Mouse (Mus musculus) MEL (cell line): ENCODE measurements around the gene Mrpl33. TPM values are rescaled to one million over a fixed set of nuclear protein-coding genes. Genes with fewer than 3 reads are reported as not detected.
"Not testable (repeated sequence)": the region's sequence is repeated elsewhere in the genome, so short reads cannot be mapped to it uniquely, and the experiment has no call there.

Experiments
- DNase-seq: peaks from one replicate; pipeline ENCODE4 v3.0.0; 2011; ENCODE audit warnings: low read depth, low spot score
- H3K27ac ChIP-seq: 2 replicates; pipeline ENCODE4 v1.5.1; 2012; ENCODE audit warnings: low read depth, mild to moderate bottlenecking, control low read depth, low read length, moderate library complexity; ENCODE audit not compliant: control insufficient read depth
- H3K27me3 ChIP-seq, 2 experiments: fragments of 150-350 bp in 1 of 2; sonication (generic) in 1 of 2; 2 replicates each; pipeline ENCODE4 v1.6.1; 2012; ENCODE audit warnings: low read length in 2 of 2, mild to moderate bottlenecking in 2 of 2, improper control_type of control experiment in 1 of 2, moderate library complexity in 1 of 2; ENCODE audit not compliant: insufficient read depth in 2 of 2, control insufficient read depth in 1 of 2
- H3K36me3 ChIP-seq, 2 experiments: 2 replicates each; pipeline ENCODE4 v1.6.1; 2012 to 2014; ENCODE audit warnings: low read length in 2 of 2, improper control_type of control experiment in 1 of 2, inconsistent platforms in 1 of 2, mild to moderate bottlenecking in 1 of 2; ENCODE audit not compliant: insufficient read depth in 2 of 2, control insufficient read depth in 1 of 2
- H3K4me1 ChIP-seq, 2 experiments: fragments of 150-350 bp in 1 of 2; sonication (generic) in 1 of 2; 2 replicates each; pipeline ENCODE4 v1.6.1; 2012; ENCODE audit warnings: low read length in 2 of 2, improper control_type of control experiment in 1 of 2, mild to moderate bottlenecking in 1 of 2; ENCODE audit not compliant: insufficient read depth in 2 of 2, control insufficient read depth in 1 of 2
- H3K4me3 ChIP-seq, 2 experiments: fragments of 150-350 bp in 1 of 2; sonication (generic) in 1 of 2; 2 replicates each; pipeline ENCODE4 v1.5.1; 2012; ENCODE audit warnings: low read depth in 2 of 2, low read length in 2 of 2, mild to moderate bottlenecking in 2 of 2, moderate library complexity in 2 of 2, control low read depth in 1 of 2, improper control_type of control experiment in 1 of 2; ENCODE audit not compliant: control insufficient read depth in 1 of 2, insufficient read depth in 1 of 2
- H3K79me2 ChIP-seq: 2 replicates; pipeline ENCODE4 v1.6.1; 2012; ENCODE audit warnings: mild to moderate bottlenecking, low read length, moderate library complexity; ENCODE audit not compliant: control insufficient read depth, poor library complexity, insufficient read depth
- H3K9ac ChIP-seq: 2 replicates; pipeline ENCODE4 v1.6.1; 2012; ENCODE audit warnings: low read depth, mild to moderate bottlenecking, control low read depth, low read length, moderate library complexity; ENCODE audit not compliant: control insufficient read depth, poor library complexity, severe bottlenecking
- H3K9me3 ChIP-seq: fragments of 150-350 bp; sonication (generic); replicated peaks from 2 replicates; pipeline ENCODE4 v1.6.1; 2012; ENCODE audit warnings: mild to moderate bottlenecking, low read length, improper control_type of control experiment, moderate library complexity; ENCODE audit not compliant: insufficient read depth
- BHLHE40 ChIP-seq: IDR thresholded peaks from 2 replicates; pipeline ENCODE4 v1.6.1; 2012; ENCODE audit warnings: low read depth, mild to moderate bottlenecking, inconsistent platforms, low read length, improper control_type of control experiment, borderline replicate concordance
- CHD1 ChIP-seq: IDR thresholded peaks from 2 replicates; pipeline ENCODE4 v1.6.1; 2012; ENCODE audit warnings: low read depth, mild to moderate bottlenecking, inconsistent platforms, low read length, improper control_type of control experiment
- CHD2 ChIP-seq: IDR thresholded peaks from 2 replicates; pipeline ENCODE4 v1.6.1; 2011; ENCODE audit warnings: low read length, improper control_type of control experiment
- ELF1 ChIP-seq: IDR thresholded peaks from 2 replicates; pipeline ENCODE4 v1.6.1; 2014; ENCODE audit warnings: low read depth, mild to moderate bottlenecking, inconsistent platforms, low read length, improper control_type of control experiment, moderate library complexity
- GABPA ChIP-seq: IDR thresholded peaks from 2 replicates; pipeline ENCODE4 v1.6.1; 2012; ENCODE audit warnings: low read depth, mild to moderate bottlenecking, inconsistent platforms, low read length, improper control_type of control experiment, moderate library complexity
- GATA1 ChIP-seq: IDR thresholded peaks from 2 replicates; pipeline ENCODE4 v1.6.1; 2011; ENCODE audit warnings: low read depth, low read length, improper control_type of control experiment
- JUND ChIP-seq: IDR thresholded peaks from 2 replicates; pipeline ENCODE4 v1.6.1; 2011; ENCODE audit warnings: low read depth, mild to moderate bottlenecking, improper control_type of control experiment, low read length
- KAT2A ChIP-seq: conservative IDR thresholded peaks from 2 replicates; pipeline ENCODE4 v1.6.1; 2012; ENCODE audit warnings: low read depth, low read length, improper control_type of control experiment, inconsistent platforms
- MEF2A ChIP-seq: IDR thresholded peaks from 2 replicates; pipeline ENCODE4 v1.6.1; 2014; ENCODE audit warnings: low read depth, mild to moderate bottlenecking, inconsistent platforms, low read length, improper control_type of control experiment; ENCODE audit not compliant: poor library complexity, insufficient replicate concordance, severe bottlenecking; ENCODE audit errors: extremely low read depth
- MXI1 ChIP-seq: IDR thresholded peaks from 2 replicates; pipeline ENCODE4 v1.6.1; 2011; ENCODE audit warnings: mild to moderate bottlenecking, low read depth, low read length, improper control_type of control experiment
- MYB ChIP-seq: IDR thresholded peaks from 2 replicates; pipeline ENCODE4 v1.6.1; 2011; ENCODE audit warnings: mild to moderate bottlenecking, low read depth, low read length, improper control_type of control experiment
- MYC ChIP-seq: IDR thresholded peaks from 2 replicates; pipeline ENCODE4 v1.6.1; 2011; ENCODE audit warnings: low read depth, mild to moderate bottlenecking, low read length, improper control_type of control experiment, moderate library complexity
- RCOR1 ChIP-seq: IDR thresholded peaks from 2 replicates; pipeline ENCODE4 v1.6.1; 2012; ENCODE audit warnings: low read depth, mild to moderate bottlenecking, inconsistent platforms, low read length, improper control_type of control experiment
- SIN3A ChIP-seq: IDR thresholded peaks from 2 replicates; pipeline ENCODE4 v1.6.1; 2012; ENCODE audit warnings: low read length, improper control_type of control experiment, inconsistent platforms
- TAL1 ChIP-seq: IDR thresholded peaks from 2 replicates; pipeline ENCODE4 v1.6.1; 2012; ENCODE audit warnings: mild to moderate bottlenecking, inconsistent platforms, low read length, moderate library complexity, mixed read lengths
- UBTF ChIP-seq: IDR thresholded peaks from 2 replicates; pipeline ENCODE4 v1.6.1; 2012; ENCODE audit warnings: low read depth, mild to moderate bottlenecking, inconsistent platforms, low read length, improper control_type of control experiment, moderate library complexity, borderline replicate concordance; ENCODE audit not compliant: insufficient read depth
- USF2 ChIP-seq, 2 experiments: IDR thresholded peaks; 2 replicates each; pipeline ENCODE4 v1.6.1; 2011 to 2012; ENCODE audit warnings: improper control_type of control experiment in 2 of 2, low read length in 2 of 2, borderline replicate concordance in 1 of 2, inconsistent platforms in 1 of 2, low read depth in 1 of 2, mild to moderate bottlenecking in 1 of 2; ENCODE audit not compliant: insufficient read depth in 1 of 2
- ZKSCAN1 ChIP-seq: IDR thresholded peaks from 2 replicates; pipeline ENCODE4 v1.6.1; 2012; ENCODE audit warnings: low read depth, mild to moderate bottlenecking, inconsistent platforms, low read length, improper control_type of control experiment, moderate library complexity
- polyA plus RNA-seq, 2 experiments: library from polyadenylated mRNA; stranded (reverse) in 1 of 2; unstranded in 1 of 2; fragments of >175 nt in 1 of 2; fragments of >200 nt in 1 of 2; gene quantifications; 2 replicates each; pipeline versions ENCODE4 v1.2.1 to v1.2.4; 2012; ENCODE audit warnings: low replicate concordance in 2 of 2, low read depth in 1 of 2; ENCODE audit not compliant: insufficient read length in 2 of 2, insufficient read depth in 1 of 2, missing spikeins in 1 of 2
- total RNA-seq: library from RNA; depleted of rRNA; stranded (reverse); fragments of 300-350 nt; gene quantifications from 2 replicates; pipeline ENCODE4 v1.2.3, GENCODE M21; 2012

The Mrpl33 gene
- total and polyA plus RNA-seq, 3 experiments = 158 to 249 TPM; not detected in 1

- Histone ChIP-seq H3K36me3 (no peaks in the 10 kb centered on the region), H3K27me3 (no peaks in the 10 kb centered on the region), H3K4me1 (no peaks in the 10 kb centered on the region), H3K4me3 (no peak overlapping the region), H3K9me3 (no peaks in the 10 kb centered on the region), H3K27ac (no peak overlapping the region), H3K9ac (no peak overlapping the region), H3K79me2 (no peaks in the 10 kb centered on the region)
- no peak for TF ChIP-seq MXI1
- no peak for TF ChIP-seq CHD1
- TF ChIP-seq KAT2A = no peak
- no peak for DNase-seq
These were observed 31.8 kb downstream of the Mrpl33 start for GRCm38 (mm10) chr5:31628555-31628954.

- TF ChIP-seq SIN3A (no peak), MYC (no peak), UBTF (no peak), JUND (no peak), ELF1 (no peak), CHD1 (no peak), GABPA (no peak), CHD2 (no peak), GATA1 (no peak), MEF2A (no peak), RCOR1 (no peak), BHLHE40 (no peak), TAL1 (no peak), MYB (no peak), USF2 (IDR thresholded peaks at IDR 0.05; ENCODE audit: borderline replicate concordance in 1 of 2, insufficient read depth in 1 of 2, low read depth in 1 of 2, low read length in 2 of 2) (no peak), ZKSCAN1 (no peak)
- Histone ChIP-seq H3K36me3 (no peaks in the 10 kb centered on the region), H3K4me1 (no peaks in the 10 kb centered on the region), H3K9ac (no peak overlapping the region), H3K79me2 (no peaks in the 10 kb centered on the region), H3K4me3 (no peak overlapping the region), H3K9me3 (no peaks in the 10 kb centered on the region), H3K27me3 (no peaks in the 10 kb centered on the region), H3K27ac (no peak overlapping the region)
- DNase-seq = no peak
These were observed 33.3 kb downstream of the Mrpl33 start for GRCm38 (mm10) chr5:31630064-31630463.

DNA sequence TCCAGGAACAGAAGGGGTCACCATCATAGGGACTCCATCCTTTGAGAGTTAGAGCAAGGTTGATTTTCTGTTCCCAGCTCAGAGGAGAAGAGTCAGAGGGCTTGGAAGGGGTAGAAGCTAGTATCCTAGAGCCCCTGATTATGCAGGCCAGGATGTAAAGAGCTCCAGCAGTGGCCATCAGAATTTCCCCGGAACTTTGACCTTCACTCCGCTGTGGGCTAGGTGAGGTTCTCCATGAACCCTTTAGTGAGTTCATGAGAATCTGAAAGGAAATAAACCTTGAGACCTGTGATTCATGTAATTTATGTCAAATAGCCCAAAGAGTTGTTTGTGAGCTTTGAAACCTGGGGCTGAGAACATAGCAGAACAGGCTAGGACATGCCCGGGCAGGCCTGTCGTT lies 34.4 kb downstream of the Mrpl33 start:
- not testable (repeated sequence) for H3K4me3 ChIP-seq, H3K4me1 ChIP-seq, DNase-seq, H3K36me3 ChIP-seq, H3K79me2 ChIP-seq, H3K27ac ChIP-seq, H3K27me3 ChIP-seq, H3K9me3 ChIP-seq, H3K9ac ChIP-seq
